Mouse (Mus musculus) hindbrain, embryonic 14.5 days (tissue): ENCODE measurements around the gene Zfp292. TPM values are rescaled to one million over a fixed set of nuclear protein-coding genes. Genes with fewer than 3 reads are reported as not detected.
"Not testable (repeated sequence)": the region's sequence is repeated elsewhere in the genome, so short reads cannot be mapped to it uniquely, and the experiment has no call there.

Experiments used
- ATAC-seq: fragments of 200-750 bp; cut with Nextera tagmentation; 2 replicates; pipeline ENCODE4 v1.8.0; 2017; ENCODE audit warnings: moderate number of reproducible peaks, mild to moderate bottlenecking, moderate TSS enrichment, moderate library complexity; ENCODE audit not compliant: low FRiP score
- DNase-seq: peaks from one replicate; pipeline ENCODE4 v3.0.0-alpha.2; 2015; ENCODE audit warnings: low spot score
- H3K27ac ChIP-seq: fragments of 300-500 bp; sonication (generic); 2 replicates; pipeline ENCODE4 v1.5.1; 2014; ENCODE audit warnings: mild to moderate bottlenecking, moderate library complexity
- H3K27me3 ChIP-seq: fragments of 300-500 bp; sonication (generic); 2 replicates; pipeline ENCODE4 v1.6.1; 2014; ENCODE audit warnings: mild to moderate bottlenecking, low read length, mixed read lengths; ENCODE audit not compliant: control insufficient read depth, insufficient read depth
- H3K36me3 ChIP-seq: fragments of 300-500 bp; sonication (generic); replicated peaks from 2 replicates; pipeline ENCODE4 v1.6.1; 2014; ENCODE audit not compliant: control insufficient read depth, insufficient read depth
- H3K4me1 ChIP-seq: fragments of 300-500 bp; sonication (generic); replicated peaks from 2 replicates; pipeline ENCODE4 v1.6.1; 2014; ENCODE audit warnings: antibody characterized with exemption, low read length, mixed read lengths; ENCODE audit not compliant: control insufficient read depth, insufficient read depth
- H3K4me2 ChIP-seq: fragments of 300-500 bp; sonication (generic); replicated peaks from 2 replicates; pipeline ENCODE4 v1.6.1; 2014; ENCODE audit warnings: mild to moderate bottlenecking, moderate library complexity
- H3K4me3 ChIP-seq: fragments of 300-500 bp; sonication (generic); replicated peaks from 2 replicates; pipeline ENCODE4 v1.5.1; 2014; ENCODE audit warnings: mild to moderate bottlenecking, low read length
- H3K9ac ChIP-seq: fragments of 300-500 bp; sonication (generic); 2 replicates; pipeline ENCODE4 v1.6.1; 2014
- H3K9me3 ChIP-seq: fragments of 300-500 bp; sonication (generic); 2 replicates; pipeline ENCODE4 v1.6.1; 2016; ENCODE audit warnings: low read length; ENCODE audit not compliant: control insufficient read depth
- WGBS: fragments of 180-500 bp; shearing (Covaris S2); extraction: QIAGEN DNeasy Blood & Tissue Kit; methylation state at CpG from one replicate; pipeline ENCODE4 v1.1.7; 2014; 5-methylcytosine and 5-hydroxymethylcytosine counted together
- polyA plus RNA-seq: library from polyadenylated mRNA; unstranded; fragments of >200 nt; fragmentation: Nextera tagmentation; extraction: Ambion mirVana; gene quantifications from 2 replicates; pipeline ENCODE4 v1.2.1, GENCODE M21; 2014

The Zfp292 gene
- polyA plus RNA-seq, result 34.8 and 36.5 TPM in 2 replicates

DNA sequence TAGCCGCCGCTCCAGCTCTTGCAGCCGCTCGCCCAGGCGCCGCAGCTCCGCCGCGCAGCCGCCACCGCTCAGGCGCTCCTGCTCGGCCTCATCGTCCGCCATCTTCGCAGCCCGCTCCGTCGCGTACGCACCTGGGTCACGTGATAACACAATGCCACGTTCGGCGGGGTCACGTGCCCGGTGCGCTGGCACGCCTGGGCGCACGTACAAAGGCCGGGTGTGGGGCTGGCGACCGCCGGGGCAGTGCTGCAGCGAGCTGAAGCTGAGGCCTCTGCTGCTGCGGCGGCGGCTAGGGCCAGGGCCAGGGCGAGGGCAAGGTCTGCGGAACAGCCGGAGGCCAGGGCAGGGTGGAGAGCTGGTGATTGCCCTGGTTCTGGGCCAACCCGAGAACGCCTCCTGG lies at the start of gene Zfp292:
TSS of gene Zfp292 (minus strand) at position 143 of the 400 bp plus-strand sequence.
- DNase-seq (peak; percentile 94), ATAC-seq (peak; percentile 94)
- H3K4me1 ChIP-seq, result peaks cover 34% of the 10 kb centered on the region
- peak within 1 kb of the TSS; percentile 99 for H3K9ac ChIP-seq
- peak within 1 kb of the TSS; percentile 86 for H3K4me2 ChIP-seq
- H3K9me3 ChIP-seq, result no peaks in the 10 kb centered on the region
- H3K27ac ChIP-seq, result peak within 1 kb of the TSS; percentile 99
- no peaks in the 10 kb centered on the region for H3K27me3 ChIP-seq
- no peaks in the 10 kb centered on the region for H3K36me3 ChIP-seq
- H3K4me3 ChIP-seq, result peak within 1 kb of the TSS; percentile 90
- under 1% methylated on average over 44 of the region's 44 CpGs for WGBS

GRCm38 (mm10) chr4:34928386-34928785 lies 45.6 kb upstream of the Zfp292 start:
- ATAC-seq, result not testable (repeated sequence)

GRCm38 (mm10) chr4:34922177-34922870 lies 39.6 kb upstream of the Zfp292 start:
- no peaks in the 10 kb centered on the region for H3K4me1 ChIP-seq
- no peaks in the 10 kb centered on the region for H3K27me3 ChIP-seq
- no peaks in the 10 kb centered on the region for H3K36me3 ChIP-seq
- 68% methylated on average over 6 of the region's 6 CpGs for WGBS
- H3K9ac ChIP-seq, result no peak overlapping the region
- no peak overlapping the region for H3K27ac ChIP-seq
- H3K4me3 ChIP-seq, result no peak overlapping the region
- no peaks in the 10 kb centered on the region for H3K9me3 ChIP-seq
- ATAC-seq (peak; percentile 80; the same call in 1 of the 2 replicates), DNase-seq (peak; percentile 80)
- no peak overlapping the region for H3K4me2 ChIP-seq

More at GRCm38 (mm10) chr4:34928386-34928785, 45.6 kb upstream of the Zfp292 start:
- H3K27ac ChIP-seq, H3K4me3 ChIP-seq, H3K27me3 ChIP-seq, H3K9me3 ChIP-seq, H3K4me2 ChIP-seq, H3K4me1 ChIP-seq, H3K36me3 ChIP-seq, H3K9ac ChIP-seq, DNase-seq: not testable (repeated sequence)
- 85% methylated on average over 7 of the region's 7 CpGs for WGBS

DNA sequence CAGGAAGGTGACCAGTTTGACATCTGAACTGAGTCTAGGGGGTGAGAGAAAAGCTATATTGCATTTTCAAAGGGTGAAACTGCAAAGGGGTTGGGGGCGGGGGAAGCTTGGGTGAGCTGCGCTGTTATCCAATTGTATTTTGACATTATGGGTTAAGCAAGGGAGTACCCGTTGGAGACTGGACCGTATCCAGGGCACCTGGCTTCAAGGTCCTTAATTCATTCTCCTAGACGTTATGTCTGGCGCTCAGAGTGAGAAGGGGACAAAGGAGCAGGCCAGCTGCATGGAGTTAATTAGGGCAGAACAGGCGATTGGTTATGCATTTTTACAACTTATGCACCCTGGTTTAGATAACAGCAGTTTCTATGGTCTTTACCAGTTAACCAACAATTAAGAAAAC lies 34.6 kb upstream of the Zfp292 start:
- Histone ChIP-seq H3K27ac (no peak overlapping the region), H3K27me3 (no peaks in the 10 kb centered on the region), H3K4me3 (no peak overlapping the region), H3K36me3 (no peaks in the 10 kb centered on the region), H3K9me3 (no peaks in the 10 kb centered on the region), H3K9ac (no peak overlapping the region), H3K4me2 (no peak overlapping the region), H3K4me1 (no peaks in the 10 kb centered on the region)
- DNase-seq (no peak), ATAC-seq (no peak)
- WGBS, result 48% methylated on average over 7 of the region's 7 CpGs

DNA sequence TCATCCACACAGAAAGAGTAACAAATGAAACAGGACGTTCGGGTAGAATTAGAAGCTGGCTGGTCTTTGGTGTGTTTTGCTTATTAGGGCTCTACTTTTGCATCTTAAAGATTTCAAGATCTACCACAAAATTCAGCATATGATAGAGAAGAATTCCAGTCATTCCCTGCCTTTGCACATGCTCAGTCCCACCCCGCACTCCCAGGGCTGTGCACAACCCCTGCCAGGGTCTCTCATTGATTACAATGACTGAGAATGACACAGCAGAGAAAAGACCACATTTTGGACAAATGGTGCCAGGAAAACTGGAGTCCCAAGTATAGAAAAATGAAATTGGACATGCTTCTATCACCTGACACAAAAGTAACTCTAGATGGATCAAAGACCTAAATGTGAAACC lies 29.4 kb upstream of the Zfp292 start:
- H3K27ac ChIP-seq, result no peak overlapping the region
- no peaks in the 10 kb centered on the region for H3K36me3 ChIP-seq
- no peaks in the 10 kb centered on the region for H3K27me3 ChIP-seq
- no peak overlapping the region for H3K9ac ChIP-seq
- H3K4me1 ChIP-seq, result no peaks in the 10 kb centered on the region
- H3K9me3 ChIP-seq, result no peaks in the 10 kb centered on the region
- H3K4me2 ChIP-seq, result no peak overlapping the region
- DNase-seq (no peak), ATAC-seq (no peak)
- no peak overlapping the region for H3K4me3 ChIP-seq
- 84% methylated on average over 3 of the region's 3 CpGs for WGBS

GRCm38 (mm10) chr4:34911401-34911800 lies 28.6 kb upstream of the Zfp292 start:
- H3K27me3 ChIP-seq, result no peaks in the 10 kb centered on the region
- DNase-seq, result no peak
- WGBS, result 74% methylated on average over 3 of the region's 3 CpGs
- no peak overlapping the region for H3K4me2 ChIP-seq
- no peak overlapping the region for H3K9ac ChIP-seq
- H3K4me3 ChIP-seq, result no peak overlapping the region
- ATAC-seq, result no peak
- H3K9me3 ChIP-seq, result no peaks in the 10 kb centered on the region
- H3K4me1 ChIP-seq, result no peaks in the 10 kb centered on the region
- H3K36me3 ChIP-seq, result no peaks in the 10 kb centered on the region
- H3K27ac ChIP-seq, result no peak overlapping the region

DNA sequence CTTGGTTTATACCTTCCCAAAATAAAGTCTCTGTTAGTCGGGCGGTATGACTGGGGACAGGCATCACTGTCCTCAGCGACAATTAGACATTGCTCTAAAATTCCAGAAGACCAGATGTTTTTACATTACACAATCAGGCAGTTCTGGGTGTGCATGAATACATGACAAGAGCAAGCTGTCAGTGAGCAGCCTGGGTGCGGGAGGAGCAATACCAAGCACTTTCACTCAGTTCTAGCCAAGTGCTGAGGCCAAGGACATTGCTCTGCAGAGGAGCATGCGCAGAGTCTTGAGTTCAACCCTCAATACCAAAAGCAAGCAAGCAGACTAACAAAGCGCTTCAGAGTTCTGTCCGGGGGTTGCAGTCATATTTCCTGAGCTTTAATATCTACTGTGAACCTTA lies 25.4 kb upstream of the Zfp292 start:
- Histone ChIP-seq H3K27ac (no peak overlapping the region), H3K9ac (no peak overlapping the region), H3K9me3 (no peaks in the 10 kb centered on the region), H3K4me1 (no peaks in the 10 kb centered on the region), H3K27me3 (no peaks in the 10 kb centered on the region), H3K4me3 (no peak overlapping the region), H3K36me3 (no peaks in the 10 kb centered on the region), H3K4me2 (no peak overlapping the region)
- WGBS, result 93% methylated on average over 7 of the region's 7 CpGs
- ATAC-seq (no peak), DNase-seq (no peak)

- Histone ChIP-seq H3K27me3 (no peaks in the 10 kb centered on the region), H3K9ac (no peak overlapping the region), H3K4me2 (no peak overlapping the region), H3K36me3 (no peaks in the 10 kb centered on the region), H3K9me3 (no peaks in the 10 kb centered on the region), H3K4me1 (no peaks in the 10 kb centered on the region), H3K4me3 (no peak overlapping the region), H3K27ac (no peak overlapping the region)
- DNase-seq, result no peak
- WGBS, result 51% methylated on average over 14 of the region's 14 CpGs
- ATAC-seq, result no peak
Measured at GRCm38 (mm10) chr4:34907026-34907425, 24.3 kb upstream of the Zfp292 start.

DNA sequence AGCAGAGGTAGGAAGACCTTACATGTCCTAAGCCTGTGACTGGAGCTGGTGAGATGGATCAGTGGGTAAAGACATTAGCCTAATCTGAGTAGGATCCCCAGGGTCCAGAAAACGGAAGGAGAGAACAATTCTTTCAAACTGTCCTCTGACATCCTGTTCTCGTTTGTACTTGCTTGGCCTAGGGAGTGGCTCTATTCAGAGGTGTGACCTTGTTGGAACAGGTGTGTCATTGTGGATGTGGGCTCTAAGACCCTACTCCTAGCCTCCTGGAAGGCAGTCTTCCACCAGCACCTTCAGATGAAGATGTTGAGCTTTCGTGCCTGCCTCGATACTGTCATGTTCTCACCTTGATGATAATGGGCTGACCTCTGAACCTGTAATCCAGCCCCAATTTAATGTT lies 23.4 kb upstream of the Zfp292 start:
- Histone ChIP-seq H3K4me2 (no peak overlapping the region), H3K9me3 (no peaks in the 10 kb centered on the region), H3K36me3 (no peaks in the 10 kb centered on the region), H3K9ac (no peak overlapping the region), H3K27ac (no peak overlapping the region), H3K27me3 (no peaks in the 10 kb centered on the region), H3K4me3 (no peak overlapping the region), H3K4me1 (no peaks in the 10 kb centered on the region)
- DNase-seq (no peak), ATAC-seq (no peak)
- 83% methylated on average over 4 of the region's 4 CpGs for WGBS

GRCm38 (mm10) chr4:34905396-34905795 lies 22.6 kb upstream of the Zfp292 start:
- no peaks in the 10 kb centered on the region for H3K27me3 ChIP-seq
- ATAC-seq (no peak), DNase-seq (no peak)
- no peaks in the 10 kb centered on the region for H3K4me1 ChIP-seq
- H3K27ac ChIP-seq, result no peak overlapping the region
- no peaks in the 10 kb centered on the region for H3K36me3 ChIP-seq
- no peak overlapping the region for H3K4me3 ChIP-seq
- no peaks in the 10 kb centered on the region for H3K9me3 ChIP-seq
- WGBS, result 60% methylated on average over 5 of the region's 5 CpGs
- no peak overlapping the region for H3K4me2 ChIP-seq
- H3K9ac ChIP-seq, result no peak overlapping the region
